Mouse (Mus musculus) layer of hippocampus, adult 2 months (tissue): Measurements from ENCODE around the gene Amdhd2. TPM values are rescaled to one million over a fixed set of nuclear protein-coding genes. Genes with fewer than 3 reads are reported as not detected.

ENCODE experiments used
- DNase-seq, 2 experiments: peaks; one replicate each; pipeline ENCODE4 v3.0.0; 2022; ENCODE audit warnings: low spot score in 2 of 2
- H3K27ac ChIP-seq: fragments of 200-600 bp; 2 replicates; pipeline ENCODE4 v1.8.1; 2022
- H3K4me3 ChIP-seq: fragments of 200-600 bp; 2 replicates; pipeline ENCODE4 v1.8.1; 2022; ENCODE audit warnings: mild to moderate bottlenecking
- CTCF ChIP-seq: fragments of 200-600 bp; conservative IDR thresholded peaks from 2 replicates; pipeline ENCODE4 v1.8.1; 2022; ENCODE audit warnings: antibody characterized with exemption, mild to moderate bottlenecking, moderate library complexity
- total RNA-seq, 2 experiments: library from RNA; stranded (reverse); gene quantifications; 2 replicates each; pipeline ENCODE4 v1.2.3; 2021

Amdhd2 gene
- total RNA-seq, 2 experiments from 2014 or later = 43.1 to 45.3 TPM

GRCm38 (mm10) chr17:24206451-24207351 lies 43.1 kb upstream of the Amdhd2 start:
- TF ChIP-seq CTCF = peak; percentile 38
- peak; percentile 67 to 78 for DNase-seq
- Histone ChIP-seq H3K27ac (peak overlapping the region; percentile 97), H3K4me3 (peak overlapping the region; percentile 87)

- Histone ChIP-seq H3K4me3 (peak overlapping the region; percentile 87), H3K27ac (peak overlapping the region; percentile 97)
- TF ChIP-seq CTCF = no peak
- no peak for DNase-seq
These were observed 42.4 kb upstream of the Amdhd2 start for GRCm38 (mm10) chr17:24205908-24206361.

- H3K27ac ChIP-seq = peak within 1 kb of the TSS; percentile 97
- DNase-seq = peak; percentile 94 to 95
- no peak for TF ChIP-seq CTCF
- peak within 1 kb of the TSS; percentile 87 for H3K4me3 ChIP-seq
These were observed 41.8 kb upstream of the Amdhd2 start, which contains the start of gene Tbc1d24 for GRCm38 (mm10) chr17:24205284-24205888. TSS of gene Tbc1d24 (minus strand) at chr17:24205562.

GRCm38 (mm10) chr17:24204846-24205245 lies 41.3 kb upstream of the Amdhd2 start:
- Histone ChIP-seq H3K27ac (peak overlapping the region; percentile 97), H3K4me3 (peak overlapping the region; percentile 87)
- no peak for TF ChIP-seq CTCF
- no peak for DNase-seq

GRCm38 (mm10) chr17:24203611-24204534 lies 40.3 kb upstream of the Amdhd2 start:
- H3K27ac ChIP-seq = peak overlapping the region; percentile 97

GRCm38 (mm10) chr17:24203068-24203467 lies 39.5 kb upstream of the Amdhd2 start:
- no peak for TF ChIP-seq CTCF
- H3K27ac ChIP-seq = no peak overlapping the region; the same call in 1 of the 2 replicates
- H3K4me3 ChIP-seq = no peak overlapping the region; the same call in 1 of the 2 replicates
- DNase-seq = no peak

More at GRCm38 (mm10) chr17:24203611-24204534, 40.3 kb upstream of the Amdhd2 start:
- no peak for TF ChIP-seq CTCF
- no peak for DNase-seq
- peak overlapping the region; percentile 87 for H3K4me3 ChIP-seq

GRCm38 (mm10) chr17:24201092-24201491 lies 37.5 kb upstream of the Amdhd2 start:
- TF ChIP-seq CTCF = no peak
- DNase-seq = no peak
- Histone ChIP-seq H3K4me3 (no peak overlapping the region), H3K27ac (peak overlapping the region; percentile 82; the same call in 1 of the 2 replicates)

- no peak for DNase-seq
- Histone ChIP-seq H3K27ac (peak overlapping the region; percentile 82), H3K4me3 (no peak overlapping the region)
- no peak for TF ChIP-seq CTCF
These were observed 36.2 kb upstream of the Amdhd2 start for GRCm38 (mm10) chr17:24199741-24200140.

GRCm38 (mm10) chr17:24199252-24199651 lies 35.7 kb upstream of the Amdhd2 start:
- no peak for TF ChIP-seq CTCF
- peak; percentile 74 to 80 for DNase-seq
- no peak overlapping the region; the same call in 1 of the 2 replicates for H3K4me3 ChIP-seq
- H3K27ac ChIP-seq = peak overlapping the region; percentile 82

- H3K4me3 ChIP-seq = no peak overlapping the region
- peak in 1 of 2 experiments; percentile 45 for DNase-seq
- no peak for TF ChIP-seq CTCF
- peak overlapping the region; percentile 82 for H3K27ac ChIP-seq
These were observed 33.7 kb upstream of the Amdhd2 start for GRCm38 (mm10) chr17:24197032-24197824.

GRCm38 (mm10) chr17:24195349-24195748 lies 31.8 kb upstream of the Amdhd2 start:
- Histone ChIP-seq H3K4me3 (no peak overlapping the region), H3K27ac (no peak overlapping the region)
- DNase-seq = no peak
- 0 out of 2 replicates have a peak, but pooled peaks have one; percentile 11 for TF ChIP-seq CTCF
